Mouse (Mus musculus) embryonic facial prominence, embryonic 12.5 days (tissue): ENCODE measurements at regions not wholly inside any gene's neighbourhood (a gene's known extent, or its start where the extent isn't known, plus 50 kb on each side); places are given as distances from the start of the nearest gene placed in this dataset.

Experiments used
- ATAC-seq: fragments of 200-750 bp; cut with Nextera tagmentation; 2 replicates; pipeline ENCODE4 v1.8.0; 2017; ENCODE audit not compliant: insufficient number of reproducible peaks, insufficient read depth, low FRiP score, low TSS enrichment
- H3K27ac ChIP-seq: fragments of 300-500 bp; sonication (generic); 2 replicates; pipeline ENCODE4 v1.5.1; 2016; ENCODE audit warnings: mild to moderate bottlenecking
- H3K27me3 ChIP-seq: fragments of 300-500 bp; sonication (generic); 2 replicates; pipeline ENCODE4 v1.6.1; 2016; ENCODE audit warnings: mild to moderate bottlenecking, moderate library complexity
- H3K36me3 ChIP-seq: fragments of 300-500 bp; sonication (generic); 2 replicates; pipeline ENCODE4 v1.6.1; 2016; ENCODE audit warnings: mild to moderate bottlenecking
- H3K4me1 ChIP-seq: fragments of 300-500 bp; sonication (generic); 2 replicates; pipeline ENCODE4 v1.6.1; 2016
- H3K4me2 ChIP-seq: fragments of 300-500 bp; sonication (generic); replicated peaks from 2 replicates; pipeline ENCODE4 v1.6.1; 2016; ENCODE audit warnings: mild to moderate bottlenecking, moderate library complexity
- H3K4me3 ChIP-seq: fragments of 300-500 bp; sonication (generic); 2 replicates; pipeline ENCODE4 v1.5.1; 2016; ENCODE audit warnings: mild to moderate bottlenecking
- H3K9ac ChIP-seq: fragments of 300-500 bp; sonication (generic); 2 replicates; pipeline ENCODE4 v1.6.1; 2016; ENCODE audit warnings: mild to moderate bottlenecking, moderate library complexity
- H3K9me3 ChIP-seq: fragments of 300-500 bp; sonication (generic); 2 replicates; pipeline ENCODE4 v1.6.1; 2016; ENCODE audit warnings: mild to moderate bottlenecking, moderate library complexity
- WGBS: fragments of 180-500 bp; shearing (Covaris S2); methylation state at CpG from one replicate; pipeline ENCODE4 v1.1.7; 2016; 5-methylcytosine and 5-hydroxymethylcytosine counted together

DNA sequence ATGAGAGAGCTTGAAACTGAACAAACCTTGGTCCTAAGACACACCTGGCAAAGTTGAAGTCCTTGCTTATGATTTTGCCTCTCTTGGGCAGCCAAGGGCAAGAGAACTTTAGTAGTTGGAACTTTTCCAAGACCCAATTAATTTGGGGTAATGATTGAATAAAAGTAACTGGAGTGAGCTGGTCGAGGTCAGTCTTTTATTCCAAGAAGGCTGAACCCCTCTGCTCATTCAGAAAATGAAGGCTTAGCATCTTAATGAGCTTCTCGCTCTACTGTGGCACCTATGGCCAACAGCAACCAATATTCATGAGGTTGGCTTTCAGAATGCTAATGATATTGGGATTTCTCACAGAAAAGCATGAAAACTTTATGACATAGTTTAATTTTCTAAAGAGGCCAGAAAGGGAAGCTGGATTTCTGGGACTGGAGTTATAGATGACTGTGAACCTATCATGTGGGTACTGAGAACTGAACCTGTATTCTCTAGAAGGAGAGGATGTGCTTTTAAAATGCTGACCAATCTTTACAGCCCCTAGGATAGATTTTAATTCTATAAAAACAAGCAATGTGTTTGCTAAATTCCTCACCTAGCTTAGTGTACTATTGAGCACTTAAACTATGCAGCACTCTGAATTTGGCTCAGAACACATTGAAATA lies 176.5 kb upstream of the Htr2a start:
- no peak overlapping the region for H3K27ac ChIP-seq
- H3K36me3 ChIP-seq: no peaks in the 10 kb centered on the region
- H3K4me3 ChIP-seq: no peak overlapping the region
- no peaks in the 10 kb centered on the region for H3K4me1 ChIP-seq
- no peak for ATAC-seq
- no peaks in the 10 kb centered on the region for H3K9me3 ChIP-seq
- 58% methylated on average over 2 of the region's 2 CpGs for WGBS
- no peak overlapping the region for H3K9ac ChIP-seq
- no peaks in the 10 kb centered on the region for H3K27me3 ChIP-seq
- no peak overlapping the region for H3K4me2 ChIP-seq

DNA sequence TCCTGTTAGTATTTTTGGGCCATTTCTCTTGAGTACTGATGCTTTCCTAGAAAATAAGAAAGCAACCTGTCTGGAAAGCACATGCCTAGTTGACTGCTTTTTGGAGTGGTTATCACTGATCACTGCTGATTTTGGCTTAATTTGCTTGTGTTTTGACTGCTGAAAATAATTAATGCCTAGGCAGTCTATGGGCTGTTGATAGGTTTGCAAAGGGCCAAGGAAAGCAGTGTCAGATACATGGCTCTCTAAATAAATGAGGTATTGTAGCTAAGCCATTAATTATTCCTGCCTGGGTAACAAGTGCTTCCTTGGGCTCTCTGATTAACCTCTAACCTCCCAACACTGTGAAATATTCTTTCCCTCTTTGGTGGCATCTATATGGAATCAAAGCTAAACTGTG lies 145.1 kb upstream of the Htr2a start:
- no peak overlapping the region for H3K4me2 ChIP-seq
- no peak overlapping the region for H3K4me3 ChIP-seq
- no peaks in the 10 kb centered on the region for H3K27me3 ChIP-seq
- no peaks in the 10 kb centered on the region for H3K4me1 ChIP-seq
- no peaks in the 10 kb centered on the region for H3K36me3 ChIP-seq
- H3K9me3 ChIP-seq: no peaks in the 10 kb centered on the region
- H3K9ac ChIP-seq: no peak overlapping the region
- no peak for ATAC-seq
- no peak overlapping the region for H3K27ac ChIP-seq

DNA sequence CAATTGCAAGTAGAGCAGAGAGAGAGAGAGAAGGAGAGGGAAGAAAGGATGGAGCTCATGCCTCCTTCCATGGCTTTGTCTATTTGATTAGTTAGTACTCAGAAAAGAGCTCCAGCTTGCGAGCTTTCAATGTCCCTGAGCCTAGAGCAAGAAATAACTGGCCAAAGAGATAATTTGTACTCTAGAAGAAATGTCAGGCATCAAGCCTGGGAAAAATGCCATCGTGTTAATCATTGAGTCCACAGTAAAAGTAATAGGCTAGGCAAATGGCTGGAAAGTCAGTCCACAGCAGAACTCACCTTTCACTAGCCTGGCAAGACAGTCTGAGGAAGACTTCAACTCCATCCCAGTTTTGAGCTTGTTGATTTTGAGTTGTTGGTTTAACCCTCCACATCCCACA lies 129.1 kb upstream of the Htr2a start:
- WGBS: 83% methylated on average over 2 of the region's 2 CpGs
- H3K9ac ChIP-seq: no peak overlapping the region
- H3K27me3 ChIP-seq: no peaks in the 10 kb centered on the region
- no peak overlapping the region for H3K4me2 ChIP-seq
- H3K4me1 ChIP-seq: no peaks in the 10 kb centered on the region
- H3K4me3 ChIP-seq: no peak overlapping the region
- no peak overlapping the region for H3K27ac ChIP-seq
- no peak for ATAC-seq
- no peaks in the 10 kb centered on the region for H3K9me3 ChIP-seq
- no peaks in the 10 kb centered on the region for H3K36me3 ChIP-seq

DNA sequence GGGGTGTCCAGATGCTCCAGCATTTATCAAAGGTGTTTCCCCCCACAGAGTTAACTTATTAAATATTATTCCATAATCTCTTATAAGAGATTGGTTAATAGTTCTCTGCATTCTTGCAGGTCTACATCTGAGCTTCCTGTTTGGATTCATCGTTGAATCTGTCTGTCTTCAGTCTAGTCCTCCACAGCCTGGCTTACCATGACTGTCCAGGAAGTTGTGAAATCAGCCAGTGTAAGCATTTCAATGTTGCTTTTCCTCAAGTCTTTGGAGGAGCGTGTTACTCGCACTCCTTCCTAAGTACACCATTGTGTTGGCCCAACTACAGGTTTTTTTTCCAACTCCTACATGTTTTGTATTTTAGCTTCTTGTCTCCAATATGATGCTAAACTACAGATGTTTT lies 124.2 kb upstream of the Htr2a start:
- no peaks in the 10 kb centered on the region for H3K36me3 ChIP-seq
- no peak overlapping the region for H3K4me2 ChIP-seq
- H3K9me3 ChIP-seq: no peaks in the 10 kb centered on the region
- no peak overlapping the region for H3K4me3 ChIP-seq
- H3K27ac ChIP-seq: no peak overlapping the region
- no peak for ATAC-seq
- no peaks in the 10 kb centered on the region for H3K27me3 ChIP-seq
- H3K4me1 ChIP-seq: no peaks in the 10 kb centered on the region
- no peak overlapping the region for H3K9ac ChIP-seq
- WGBS: 89% methylated on average over 3 of the region's 3 CpGs

DNA sequence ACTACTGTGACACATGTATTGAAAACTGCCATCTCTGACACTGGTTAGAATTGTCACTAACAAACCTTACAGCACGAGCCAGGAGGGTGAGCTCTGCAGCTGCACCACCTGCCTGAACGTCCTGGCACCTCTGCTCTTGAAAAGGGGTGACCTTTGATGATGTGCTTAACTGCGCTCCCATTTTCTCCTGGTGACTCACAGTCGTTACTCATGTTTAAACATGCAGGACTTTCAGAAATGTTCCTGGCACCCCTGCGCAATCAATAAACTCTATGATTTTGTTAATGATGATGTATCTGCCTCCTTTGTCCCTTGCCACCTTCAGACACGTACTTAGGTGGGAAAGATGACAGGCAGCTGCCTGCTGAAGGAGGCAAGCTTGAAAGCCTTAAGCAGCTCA lies 121.1 kb upstream of the Htr2a start:
- Histone ChIP-seq H3K9ac (no peak overlapping the region), H3K9me3 (no peaks in the 10 kb centered on the region), H3K4me2 (no peak overlapping the region), H3K27ac (no peak overlapping the region), H3K27me3 (no peaks in the 10 kb centered on the region), H3K36me3 (no peaks in the 10 kb centered on the region), H3K4me1 (no peaks in the 10 kb centered on the region), H3K4me3 (no peak overlapping the region)
- no peak for ATAC-seq
- 73% methylated on average over 6 of the region's 6 CpGs for WGBS

DNA sequence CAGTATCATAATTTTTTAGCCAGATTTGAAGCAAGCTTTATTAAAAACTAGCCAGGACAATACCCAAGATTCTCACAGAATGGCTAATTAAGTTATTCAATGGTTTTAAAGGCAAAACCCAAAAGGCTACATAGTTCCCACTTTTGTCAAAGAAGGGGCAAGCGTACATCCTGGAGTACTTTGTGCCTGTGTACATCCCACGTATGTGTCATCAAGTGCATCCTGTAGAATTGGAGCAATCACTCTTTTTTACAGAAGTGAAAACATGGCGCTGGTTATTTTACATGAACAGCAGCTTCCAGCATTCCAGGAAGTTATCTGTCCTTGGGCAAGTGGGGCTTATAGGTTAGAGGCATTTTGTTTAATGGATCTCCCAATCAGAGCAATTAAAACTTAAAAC lies 119.0 kb upstream of the Htr2a start:
- Histone ChIP-seq H3K9ac (no peak overlapping the region), H3K4me2 (no peak overlapping the region), H3K36me3 (no peaks in the 10 kb centered on the region), H3K27me3 (no peaks in the 10 kb centered on the region), H3K4me1 (no peaks in the 10 kb centered on the region), H3K4me3 (no peak overlapping the region), H3K27ac (no peak overlapping the region), H3K9me3 (no peaks in the 10 kb centered on the region)
- no peak for ATAC-seq
- WGBS: 97% methylated on average over 3 of the region's 3 CpGs

DNA sequence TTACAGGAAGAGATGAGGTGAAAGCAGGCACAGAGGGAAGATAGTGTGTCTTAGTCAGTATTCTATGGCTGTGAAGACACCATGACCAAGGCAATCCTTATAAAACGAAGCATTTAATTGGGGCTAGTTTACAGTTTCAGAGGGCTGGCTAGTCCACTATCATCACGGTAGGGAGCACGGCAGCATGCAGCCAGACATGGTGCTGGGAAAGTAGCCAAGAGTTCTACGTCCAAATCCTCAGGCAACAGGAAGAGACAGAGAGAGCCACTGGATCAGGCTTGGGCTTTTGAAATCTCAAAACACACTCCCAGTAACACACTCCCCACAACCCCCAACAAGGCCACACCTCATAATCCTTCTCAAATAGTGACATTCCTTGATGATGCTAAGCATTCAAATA lies 113.4 kb upstream of the Htr2a start:
- Histone ChIP-seq H3K27ac (no peak overlapping the region), H3K9me3 (no peaks in the 10 kb centered on the region), H3K4me2 (no peak overlapping the region), H3K9ac (no peak overlapping the region), H3K27me3 (no peaks in the 10 kb centered on the region), H3K36me3 (no peaks in the 10 kb centered on the region), H3K4me3 (no peak overlapping the region), H3K4me1 (no peaks in the 10 kb centered on the region)
- WGBS: 78% methylated on average over 4 of the region's 4 CpGs
- no peak for ATAC-seq

DNA sequence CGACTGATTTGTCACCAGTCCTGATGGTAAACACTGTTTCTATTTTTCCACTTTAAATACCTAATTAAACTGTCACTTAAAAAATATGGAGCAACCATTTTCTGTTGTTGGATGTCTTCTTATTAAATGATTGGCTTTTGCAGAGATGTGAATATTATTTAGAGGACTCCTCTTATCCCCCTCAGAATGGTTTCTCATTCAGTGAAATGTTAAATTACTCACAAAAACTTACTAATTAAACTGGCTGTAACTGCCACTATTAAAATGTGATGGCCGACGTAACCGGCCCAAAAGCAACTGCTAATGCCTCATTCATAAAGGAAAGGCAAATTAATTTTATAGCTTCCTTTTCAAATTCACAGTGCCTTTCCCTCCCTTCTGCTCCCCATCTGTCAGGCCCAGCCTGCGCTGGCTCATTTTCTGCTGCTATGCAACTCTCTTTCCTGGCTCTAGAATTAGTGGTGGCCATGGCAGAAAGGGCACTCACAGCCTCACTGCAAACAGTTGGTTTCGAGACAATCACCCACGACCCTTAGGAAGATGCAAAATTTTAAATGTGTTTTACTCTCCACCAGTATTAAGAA lies 111.2 kb upstream of the Htr2a start:
- H3K4me1 ChIP-seq: no peaks in the 10 kb centered on the region
- H3K4me2 ChIP-seq: no peak overlapping the region
- no peak for ATAC-seq
- H3K36me3 ChIP-seq: no peaks in the 10 kb centered on the region
- no peaks in the 10 kb centered on the region for H3K27me3 ChIP-seq
- H3K9me3 ChIP-seq: no peaks in the 10 kb centered on the region
- H3K27ac ChIP-seq: no peak overlapping the region
- H3K9ac ChIP-seq: no peak overlapping the region
- no peak overlapping the region for H3K4me3 ChIP-seq
- WGBS: 92% methylated on average over 7 of the region's 7 CpGs

DNA sequence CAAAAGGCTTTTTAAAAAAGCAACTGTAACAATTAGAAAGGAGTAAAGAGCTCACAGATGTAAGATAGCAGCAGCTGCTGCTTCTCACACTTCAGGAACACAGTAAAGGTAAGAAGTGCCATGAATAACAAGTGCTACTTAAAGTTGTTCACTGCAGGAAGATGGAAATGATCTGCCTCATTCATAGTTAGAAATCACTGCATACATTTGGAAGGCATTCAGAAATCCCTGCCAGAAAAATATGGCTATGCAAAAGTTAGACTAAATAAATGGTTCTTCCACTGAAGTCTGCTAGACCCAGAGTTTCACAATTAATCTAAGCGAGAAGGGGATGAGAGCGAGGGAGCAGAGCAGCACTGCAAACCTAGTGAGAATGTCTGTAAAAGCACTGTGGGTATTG lies 102.5 kb upstream of the Htr2a start:
- Histone ChIP-seq H3K4me2 (no peak overlapping the region), H3K9me3 (no peaks in the 10 kb centered on the region), H3K4me1 (no peaks in the 10 kb centered on the region), H3K27ac (no peak overlapping the region), H3K36me3 (no peaks in the 10 kb centered on the region), H3K27me3 (no peaks in the 10 kb centered on the region), H3K4me3 (no peak overlapping the region), H3K9ac (no peak overlapping the region)
- ATAC-seq: no peak
- WGBS: 83% methylated on average over 2 of the region's 2 CpGs

DNA sequence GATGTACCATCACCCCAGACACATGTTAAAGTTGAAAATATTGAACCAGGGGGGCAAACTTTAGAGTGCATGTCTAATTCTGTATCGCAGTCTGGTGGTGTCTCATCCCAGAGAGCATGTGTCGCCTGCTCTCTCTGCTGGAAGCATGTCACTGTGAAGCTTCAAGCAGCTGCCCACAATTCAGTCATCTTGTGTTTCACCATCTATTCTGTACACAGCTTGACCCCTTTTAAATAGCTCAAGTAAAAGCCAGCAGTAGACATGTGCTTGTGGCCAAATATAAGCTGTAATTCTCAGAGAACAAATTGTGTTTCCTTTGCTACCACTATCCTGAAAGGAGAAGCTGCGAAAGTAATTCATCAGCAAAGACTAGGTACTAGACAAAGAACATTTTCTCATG lies 96.6 kb upstream of the Htr2a start:
- Histone ChIP-seq H3K4me2 (no peak overlapping the region), H3K27me3 (no peaks in the 10 kb centered on the region), H3K36me3 (no peaks in the 10 kb centered on the region), H3K27ac (no peak overlapping the region), H3K9me3 (no peaks in the 10 kb centered on the region), H3K4me1 (no peaks in the 10 kb centered on the region), H3K9ac (no peak overlapping the region), H3K4me3 (no peak overlapping the region)
- ATAC-seq: no peak
- WGBS: 92% methylated on average over 3 of the region's 3 CpGs

DNA sequence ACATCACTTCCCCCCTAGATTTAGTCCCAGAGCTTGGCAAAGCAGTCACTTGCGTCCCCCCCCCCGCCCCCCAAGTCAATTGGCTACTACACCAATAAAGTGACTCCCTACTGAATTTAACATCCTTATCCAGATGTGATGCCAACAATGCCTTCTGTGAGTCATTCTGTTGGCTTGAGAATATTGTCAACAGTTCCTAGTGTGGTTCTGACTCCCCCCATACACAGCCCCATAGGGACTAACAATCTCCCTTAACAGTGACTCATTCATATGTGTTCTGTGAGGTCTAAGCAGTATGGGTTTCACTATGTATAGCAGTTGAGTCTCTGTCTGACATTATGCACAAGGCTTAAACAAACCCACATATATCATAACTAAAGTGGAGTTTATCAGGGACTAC lies 89.5 kb upstream of the Htr2a start:
- H3K4me2 ChIP-seq: no peak overlapping the region
- ATAC-seq: no peak

DNA sequence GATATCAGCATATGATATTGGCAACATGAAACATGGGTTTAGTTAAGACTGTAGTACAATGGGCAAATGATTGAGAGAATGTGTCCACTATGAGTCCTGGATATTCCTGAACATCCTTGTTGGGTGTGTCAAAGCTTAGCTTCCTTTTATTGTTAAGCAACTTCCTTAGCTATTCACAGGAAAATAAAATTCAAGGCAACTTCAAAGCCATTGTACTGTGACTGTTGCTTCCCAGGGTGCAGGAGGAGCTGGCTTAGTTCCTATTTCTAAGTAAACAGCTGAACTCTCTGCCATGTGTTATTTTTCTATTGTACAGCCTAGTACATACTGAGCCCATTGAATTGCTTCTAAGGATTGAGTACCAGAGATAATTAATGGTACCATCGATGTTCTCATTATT lies 87.0 kb upstream of the Htr2a start:
- Histone ChIP-seq H3K27ac (no peak overlapping the region), H3K4me1 (no peaks in the 10 kb centered on the region), H3K9ac (no peak overlapping the region), H3K4me3 (no peak overlapping the region), H3K9me3 (no peaks in the 10 kb centered on the region), H3K27me3 (no peaks in the 10 kb centered on the region), H3K4me2 (no peak overlapping the region), H3K36me3 (no peaks in the 10 kb centered on the region)
- 81% methylated on average over 1 of the region's 1 CpGs for WGBS
- ATAC-seq: no peak

More for the DNA sequence above, 89.5 kb upstream of the Htr2a start:
- H3K27ac ChIP-seq: no peak overlapping the region
- no peaks in the 10 kb centered on the region for H3K36me3 ChIP-seq
- no peaks in the 10 kb centered on the region for H3K27me3 ChIP-seq
- no peak overlapping the region for H3K4me3 ChIP-seq
- WGBS: 94% methylated on average over 2 of the region's 2 CpGs
- no peaks in the 10 kb centered on the region for H3K9me3 ChIP-seq
- no peaks in the 10 kb centered on the region for H3K4me1 ChIP-seq
- no peak overlapping the region for H3K9ac ChIP-seq

DNA sequence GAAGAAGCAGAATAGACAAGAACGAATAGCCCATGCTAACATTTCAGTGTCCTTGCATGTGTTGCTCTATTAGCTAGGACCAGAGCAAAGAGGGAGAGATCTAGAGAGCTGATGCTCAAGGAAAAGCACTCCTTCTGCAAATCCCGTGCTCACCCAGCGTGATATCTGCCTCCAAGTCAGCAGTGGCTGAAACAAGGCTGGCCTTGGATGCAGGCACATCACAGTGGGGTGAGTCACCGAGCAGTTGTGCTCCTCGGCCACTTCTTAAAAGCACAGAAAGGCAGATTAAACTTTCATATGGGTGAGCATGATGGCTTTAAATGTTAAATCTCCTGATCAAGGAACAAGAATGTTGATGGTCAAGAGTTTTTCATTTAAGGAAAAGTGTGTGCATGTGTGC lies 82.3 kb upstream of the Htr2a start:
- Histone ChIP-seq H3K4me1 (no peaks in the 10 kb centered on the region), H3K36me3 (no peaks in the 10 kb centered on the region), H3K27ac (no peak overlapping the region), H3K27me3 (no peaks in the 10 kb centered on the region), H3K9me3 (no peaks in the 10 kb centered on the region), H3K4me2 (no peak overlapping the region), H3K4me3 (no peak overlapping the region), H3K9ac (no peak overlapping the region)
- ATAC-seq: no peak
- 68% methylated on average over 5 of the region's 5 CpGs for WGBS
